Mouse (Mus musculus) kidney, adult 18-20 months (tissue): Measurements from ENCODE around the gene Syt6.

Experiments used
- DNase-seq: peaks from one replicate; pipeline ENCODE4 v3.0.0; 2021

Gene Syt6

GRCm38 (mm10) chr3:103649716-103650115 lies 74.7 kb downstream of the Syt6 start:
- DNase-seq: no peak

- no peak for DNase-seq
Measured at GRCm38 (mm10) chr3:103650406-103650805, 75.4 kb downstream of the Syt6 start.

- no peak for DNase-seq
Measured at GRCm38 (mm10) chr3:103660012-103660411, 85.0 kb downstream of the Syt6 start.

GRCm38 (mm10) chr3:103661714-103662113 lies 86.7 kb downstream of the Syt6 start:
- DNase-seq: no peak

- no peak for DNase-seq
Measured at GRCm38 (mm10) chr3:103663385-103663784, 88.4 kb downstream of the Syt6 start.

GRCm38 (mm10) chr3:103672113-103672512 lies 97.1 kb downstream of the Syt6 start:
- no peak for DNase-seq

GRCm38 (mm10) chr3:103672716-103673115 lies 97.7 kb downstream of the Syt6 start:
- no peak for DNase-seq

GRCm38 (mm10) chr3:103678811-103679210 lies 103.8 kb downstream of the Syt6 start:
- no peak for DNase-seq

- DNase-seq: no peak
Measured at GRCm38 (mm10) chr3:103682473-103682872, 107.4 kb downstream of the Syt6 start.

- DNase-seq: no peak
Measured at GRCm38 (mm10) chr3:103683234-103683965, 108.4 kb downstream of the Syt6 start.

GRCm38 (mm10) chr3:103683966-103684319 lies 108.9 kb downstream of the Syt6 start:
- DNase-seq: no peak

GRCm38 (mm10) chr3:103689043-103689442 lies 114.0 kb downstream of the Syt6 start:
- DNase-seq: no peak

GRCm38 (mm10) chr3:103690506-103690905 lies 115.5 kb downstream of the Syt6 start:
- peak; percentile 3 for DNase-seq
